Mouse (Mus musculus) liver, embryonic 14.5 days (tissue): ENCODE measurements around the gene Hscb. TPM values are rescaled to one million over a fixed set of nuclear protein-coding genes. Genes with fewer than 3 reads are reported as not detected.
"Not testable (repeated sequence)": the region's sequence is repeated elsewhere in the genome, so short reads cannot be mapped to it uniquely, and the experiment has no call there.

ENCODE experiments used
- ATAC-seq: fragments of 200-750 bp; cut with Nextera tagmentation; 2 replicates; pipeline ENCODE4 v1.8.0; 2017; ENCODE audit warnings: moderate number of reproducible peaks, mild to moderate bottlenecking, moderate library complexity; ENCODE audit not compliant: insufficient read depth
- DNase-seq, 3 experiments: peaks; one replicate each; pipeline ENCODE4 v3.0.0-alpha.2; 2012 to 2013; ENCODE audit warnings: low read depth in 3 of 3, low spot score in 3 of 3
- H3K27ac ChIP-seq: fragments of 300-500 bp; sonication (generic); 2 replicates; pipeline ENCODE4 v1.5.1; 2014; ENCODE audit warnings: moderate library complexity, mild to moderate bottlenecking, control low read depth, inconsistent platforms
- H3K27me3 ChIP-seq: fragments of 300-500 bp; sonication (generic); 2 replicates; pipeline ENCODE4 v1.6.1; 2014; ENCODE audit warnings: mild to moderate bottlenecking, low read length, moderate library complexity; ENCODE audit not compliant: control insufficient read depth, insufficient read depth
- H3K36me3 ChIP-seq: fragments of 300-500 bp; sonication (generic); replicated peaks from 2 replicates; pipeline ENCODE4 v1.6.1; 2014; ENCODE audit warnings: low read depth; ENCODE audit not compliant: control insufficient read depth, insufficient read depth
- H3K4me1 ChIP-seq, 2 experiments: fragments of 200-500 bp in 1 of 2; fragments of 300-500 bp in 1 of 2; sonication (generic) in 1 of 2; replicated peaks; 2 replicates each; pipeline ENCODE4 v1.6.1; 2012 to 2014; ENCODE audit warnings: antibody characterized with exemption in 1 of 2, inconsistent platforms in 1 of 2, low read length in 1 of 2; ENCODE audit not compliant: control insufficient read depth in 2 of 2, insufficient read depth in 2 of 2
- H3K4me2 ChIP-seq: fragments of 300-500 bp; sonication (generic); 2 replicates; pipeline ENCODE4 v1.6.1; 2014; ENCODE audit warnings: low read depth, mild to moderate bottlenecking, control low read depth, moderate library complexity
- H3K4me3 ChIP-seq, 2 experiments: fragments of 200-500 bp in 1 of 2; fragments of 300-500 bp in 1 of 2; sonication (generic) in 1 of 2; 2 replicates each; pipeline ENCODE4 v1.5.1; 2012 to 2014; ENCODE audit warnings: low read depth in 2 of 2, low read length in 2 of 2, mild to moderate bottlenecking in 2 of 2, control low read depth in 1 of 2, inconsistent platforms in 1 of 2, moderate library complexity in 1 of 2; ENCODE audit not compliant: insufficient read depth in 1 of 2
- H3K9ac ChIP-seq: fragments of 300-500 bp; sonication (generic); replicated peaks from 2 replicates; pipeline ENCODE4 v1.6.1; 2014; ENCODE audit warnings: mild to moderate bottlenecking, control low read depth, moderate library complexity
- H3K9me3 ChIP-seq: fragments of 300-500 bp; sonication (generic); 2 replicates; pipeline ENCODE4 v1.6.1; 2016; ENCODE audit warnings: low read length, mixed read lengths; ENCODE audit not compliant: control insufficient read depth
- CTCF ChIP-seq: IDR thresholded peaks from 2 replicates; pipeline ENCODE4 v1.5.1; 2016; ENCODE audit warnings: antibody characterized with exemption, low read depth, control low read depth
- EP300 ChIP-seq: IDR thresholded peaks from 2 replicates; pipeline ENCODE4 v1.6.1; 2016; ENCODE audit warnings: antibody characterized with exemption, low read depth
- WGBS: fragments of 180-500 bp; shearing (Covaris S2); extraction: QIAGEN DNeasy Blood & Tissue Kit; methylation state at CpG from one replicate; pipeline ENCODE4 v1.1.7; 2014; ENCODE audit not compliant: insufficient replicate concordance; 5-methylcytosine and 5-hydroxymethylcytosine counted together
- polyA plus RNA-seq, 2 experiments: library from polyadenylated mRNA; depleted of rRNA in 1 of 2; stranded (reverse) in 1 of 2; unstranded in 1 of 2; fragments of >200 nt; fragmentation: Nextera tagmentation in 1 of 2; extraction: Ambion mirVana in 1 of 2; gene quantifications; 2 replicates each; pipeline versions ENCODE4 v1.2.1 to v1.2.3; 2012 to 2014

Gene Hscb
- polyA plus RNA-seq, 2 experiments: 28.8 to 55.7 TPM

DNA sequence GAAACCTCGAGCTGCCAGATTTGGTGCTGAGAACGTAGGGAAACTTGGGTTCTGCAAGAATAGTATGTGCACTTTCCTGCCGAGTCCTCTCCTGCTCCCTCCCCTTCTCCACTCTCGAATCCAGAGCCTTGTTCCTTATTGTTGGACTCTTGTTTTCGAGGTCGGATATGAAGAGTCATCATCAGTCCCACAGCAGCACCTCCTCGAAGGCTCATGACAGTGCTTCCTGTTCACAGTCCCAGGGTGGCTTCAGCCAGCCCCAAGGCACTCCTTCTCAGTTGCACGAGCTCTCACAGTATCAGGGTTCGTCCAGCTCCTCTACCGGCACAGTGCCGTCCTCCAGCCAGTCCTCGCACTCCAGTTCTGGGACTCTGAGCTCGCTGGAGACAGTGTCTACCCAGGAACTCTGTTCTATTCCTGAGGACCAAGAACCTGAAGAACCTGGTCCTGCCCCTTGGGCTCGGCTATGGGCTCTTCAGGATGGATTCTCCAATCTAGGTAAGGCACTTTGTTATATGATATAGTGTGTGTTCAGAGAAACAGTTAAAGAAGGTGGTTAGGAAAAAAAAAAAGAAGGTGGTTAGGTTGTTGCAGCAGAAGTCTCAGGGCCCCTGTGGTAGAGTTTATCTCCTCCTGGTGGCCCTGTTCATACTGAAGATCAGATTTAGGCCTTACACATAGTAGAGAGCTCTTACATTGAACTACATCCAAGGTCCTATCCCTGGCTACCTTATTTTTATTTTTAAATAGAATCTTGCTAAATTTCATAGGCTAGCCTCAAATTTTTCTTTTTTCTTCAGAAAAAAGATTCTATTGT is 1.7 kb upstream of the Hscb start:
- Histone ChIP-seq H3K9ac (no peak overlapping the region; the same call in 1 of the 2 replicates), H3K4me3 (peak overlapping the region; percentile 95 to 97), H3K27ac (peak overlapping the region; percentile 10), H3K36me3 (peaks cover 50% of the 10 kb centered on the region), H3K27me3 (no peaks in the 10 kb centered on the region), H3K9me3 (no peaks in the 10 kb centered on the region), H3K4me2 (peak overlapping the region; percentile 81), H3K4me1 (peaks cover 25 to 29% of the 10 kb centered on the region in 2 experiments)
- no peak for DNase-seq
- ATAC-seq: no peak
- TF ChIP-seq EP300: no peak
- TF ChIP-seq CTCF: no peak; the same call in 1 of the 2 replicates
- 52% methylated on average over 14 of the region's 14 CpGs for WGBS

- WGBS: 2% methylated on average over 4 of the region's 4 CpGs
- Histone ChIP-seq H3K4me3 (peak overlapping the region; percentile 95 to 97), H3K9ac (peak overlapping the region; percentile 93), H3K4me2 (peak overlapping the region; percentile 81), H3K27me3 (no peaks in the 10 kb centered on the region), H3K9me3 (no peaks in the 10 kb centered on the region), H3K4me1 (peaks cover 30 to 35% of the 10 kb centered on the region in 2 experiments), H3K27ac (peak overlapping the region; percentile 83), H3K36me3 (peaks cover 42% of the 10 kb centered on the region)
- ATAC-seq (no peak), DNase-seq (peak; percentile 54 to 72 (median 60))
- TF ChIP-seq EP300: no peak
- TF ChIP-seq CTCF: peak; percentile 77
Observed at GRCm38 (mm10) chr5:110840465-110840864, 888 bp upstream of the Hscb start.

GRCm38 (mm10) chr5:110839038-110839677 is 419 bp downstream of the Hscb start:
- H3K4me1 ChIP-seq: peaks cover 43 to 47% of the 10 kb centered on the region in 2 experiments
- ATAC-seq (peak; percentile 25), DNase-seq (peak in 2 of 3 experiments; percentile 58 to 61)
- H3K36me3 ChIP-seq: peaks cover 33% of the 10 kb centered on the region
- TF ChIP-seq EP300 (peak; percentile 57), CTCF (no peak)
- H3K27ac ChIP-seq: peak overlapping the region; percentile 100
- no peaks in the 10 kb centered on the region for H3K27me3 ChIP-seq
- H3K4me2 ChIP-seq: peak overlapping the region; percentile 74
- peak overlapping the region; percentile 80 to 95 for H3K4me3 ChIP-seq
- 1% methylated on average over 28 of the region's 28 CpGs for WGBS
- H3K9me3 ChIP-seq: no peaks in the 10 kb centered on the region
- H3K9ac ChIP-seq: peak overlapping the region; percentile 97

GRCm38 (mm10) chr5:110838016-110838415 is 1.6 kb downstream of the Hscb start:
- H3K27ac ChIP-seq: peak overlapping the region; percentile 100
- peak overlapping the region; percentile 74 for H3K4me2 ChIP-seq
- ATAC-seq: not testable (repeated sequence)

DNA sequence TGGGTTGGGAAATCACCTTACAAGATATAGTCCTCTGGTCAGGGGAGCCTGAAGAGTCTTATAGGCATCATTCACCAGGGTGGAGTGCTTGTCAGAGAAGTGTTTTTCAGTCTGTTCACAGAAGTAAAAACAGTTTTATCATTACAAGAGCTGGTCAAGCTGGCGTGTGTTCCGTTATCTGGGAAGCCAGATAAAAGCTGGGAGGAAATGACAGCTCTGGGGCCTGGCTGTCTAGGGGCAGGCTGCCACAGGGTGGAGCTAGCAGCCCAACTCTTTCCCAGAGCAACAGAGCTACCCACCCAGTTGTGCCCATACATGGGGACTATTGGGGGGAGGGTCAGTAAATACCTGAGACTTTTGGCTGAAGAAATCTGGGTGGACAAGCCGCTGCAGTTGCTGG is 3.6 kb downstream of the Hscb start:
- Histone ChIP-seq H3K4me1 (peaks cover 42 to 45% of the 10 kb centered on the region in 2 experiments), H3K4me3 (peak overlapping the region; percentile 50 to 56), H3K9ac (peak overlapping the region; percentile 82), H3K4me2 (peak overlapping the region; percentile 74), H3K27ac (peak overlapping the region; percentile 100), H3K36me3 (peaks cover 13% of the 10 kb centered on the region), H3K9me3 (no peaks in the 10 kb centered on the region), H3K27me3 (no peaks in the 10 kb centered on the region)
- TF ChIP-seq EP300 (peak; percentile 98), CTCF (peak; percentile 93)
- ATAC-seq (peak; percentile 74), DNase-seq (peak; percentile 86 to 92 (median 86))
- 3% methylated on average over 3 of the region's 3 CpGs for WGBS

More at GRCm38 (mm10) chr5:110838016-110838415, 1.6 kb downstream of the Hscb start:
- Histone ChIP-seq H3K4me3 (peak overlapping the region; percentile 80 to 95), H3K36me3 (peaks cover 25% of the 10 kb centered on the region), H3K9ac (peak overlapping the region; percentile 97), H3K4me1 (peaks cover 49 to 51% of the 10 kb centered on the region in 2 experiments)
- DNase-seq, H3K9me3 ChIP-seq, H3K27me3 ChIP-seq: not testable (repeated sequence)
- 14% methylated on average over 5 of the region's 5 CpGs for WGBS
